Mouse (Mus musculus): ENCODE results near the gene Map3k14. TPM values are rescaled to one million over a fixed set of nuclear protein-coding genes. Genes with fewer than 3 reads are reported as not detected.

Gene Map3k14
- polyA plus RNA-seq, 1 experiment from 2014 or later: 0.93 TPM

DNA sequence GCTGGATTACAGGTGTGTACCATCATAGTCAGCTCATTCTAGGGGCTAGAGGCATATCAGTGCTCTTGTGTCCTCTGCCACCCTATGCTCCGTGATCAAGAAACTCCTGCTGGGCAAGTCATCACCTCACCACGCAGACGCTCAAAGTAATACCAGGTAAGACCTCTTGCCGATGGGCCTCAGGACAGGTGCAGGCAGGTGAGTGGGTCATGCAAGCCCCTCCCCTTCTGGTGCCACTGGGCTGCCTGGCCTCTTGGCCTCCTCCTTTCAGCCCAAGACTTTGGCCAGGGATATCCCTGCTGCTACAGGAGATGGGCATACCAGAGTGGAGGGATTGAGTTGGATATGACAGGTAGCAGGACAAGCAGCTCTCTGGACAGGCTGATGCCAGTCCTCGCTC lies 48.0 kb downstream of the Map3k14 start:
- H3K36me3 ChIP-seq: peaks cover 5% of the 10 kb centered on the region; the same call in 1 of the 2 replicates
- H3K9me3 ChIP-seq (replicated peaks): no peaks in the 10 kb centered on the region
- H3K9ac ChIP-seq: no peak overlapping the region
- no peak overlapping the region for H3K4me2 ChIP-seq
- H3K4me1 ChIP-seq: peaks cover 23% of the 10 kb centered on the region
- no peak for ATAC-seq
- no peak overlapping the region for H3K27ac ChIP-seq
- no peak overlapping the region for H3K4me3 ChIP-seq
- peaks cover 35% of the 10 kb centered on the region for H3K27me3 ChIP-seq (replicated peaks)
- 81% methylated on average over 5 of the region's 5 CpGs for WGBS (ENCODE audit: insufficient replicate concordance)

DNA sequence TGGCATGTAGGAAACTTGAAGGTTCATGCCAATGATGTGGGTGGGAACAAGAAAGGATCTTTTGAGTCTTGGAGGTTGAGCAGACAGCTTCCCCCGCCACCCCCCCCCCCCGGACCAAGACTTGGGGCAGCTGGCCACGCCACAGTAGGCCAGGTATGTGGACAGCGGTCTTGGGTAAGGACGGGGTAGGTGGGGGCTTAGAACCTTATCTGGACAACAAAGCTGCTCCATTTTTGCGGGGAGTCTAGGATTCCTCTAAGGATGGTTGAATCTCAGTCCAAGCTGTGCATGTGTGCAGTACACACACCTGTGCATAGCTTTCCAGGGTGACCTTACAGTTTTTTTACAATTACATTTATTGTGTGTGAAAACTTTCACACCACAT lies 48.8 kb downstream of the Map3k14 start:
- H3K27me3 ChIP-seq (replicated peaks): peaks cover 38% of the 10 kb centered on the region
- WGBS (ENCODE audit: insufficient replicate concordance): 25% methylated on average over 6 of the region's 6 CpGs
- no peak overlapping the region for H3K27ac ChIP-seq
- H3K9ac ChIP-seq: peak overlapping the region; percentile 61
- H3K4me1 ChIP-seq: peaks cover 23% of the 10 kb centered on the region
- H3K36me3 ChIP-seq: peaks cover 5% of the 10 kb centered on the region; the same call in 1 of the 2 replicates
- no peak for ATAC-seq
- H3K4me2 ChIP-seq: peak overlapping the region; percentile 90
- H3K9me3 ChIP-seq (replicated peaks): no peaks in the 10 kb centered on the region; the same call in 1 of the 2 replicates
- H3K4me3 ChIP-seq: peak overlapping the region; percentile 59

DNA sequence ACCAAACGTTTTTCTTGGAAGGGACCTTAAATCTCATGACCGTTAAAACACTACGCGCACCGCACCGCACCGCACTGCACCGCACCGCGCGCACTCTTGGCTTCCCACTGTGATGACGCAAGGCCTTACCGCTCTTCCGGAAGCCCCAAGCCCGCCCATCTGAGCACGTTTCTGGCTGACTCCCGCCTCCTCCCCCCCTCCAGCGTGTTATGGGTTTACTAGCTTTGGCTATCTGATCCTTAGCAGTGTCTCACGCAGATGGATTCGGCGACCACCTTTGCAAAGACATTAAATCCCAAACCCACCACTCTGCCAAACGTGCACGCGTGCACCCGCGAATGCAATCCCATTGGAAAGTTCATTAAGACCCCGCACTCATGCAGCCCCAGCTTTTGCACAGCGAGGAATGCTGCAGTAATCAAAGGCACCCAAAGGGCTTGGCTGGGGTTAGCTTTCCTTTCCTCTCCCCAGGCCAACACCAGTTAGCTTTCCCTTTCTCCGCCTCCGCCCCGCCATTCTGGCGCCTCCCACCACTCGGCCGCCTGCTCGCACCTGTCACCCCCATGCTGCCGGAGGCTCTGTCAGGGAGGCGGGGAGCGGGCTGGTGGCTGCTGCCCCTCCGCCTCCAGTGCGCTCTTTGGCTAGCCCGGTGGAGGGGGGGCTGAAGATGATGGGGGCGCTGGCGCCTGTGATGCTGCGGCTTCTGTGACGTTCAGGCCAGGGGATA lies 49.3 kb downstream of the Map3k14 start, which contains the start of gene Spata32:
Gene Spata32, minus strand, starts transcription at position 643 of the 727 bp plus-strand sequence.
- peaks cover 23% of the 10 kb centered on the region for H3K4me1 ChIP-seq
- peaks cover 5% of the 10 kb centered on the region; the same call in 1 of the 2 replicates for H3K36me3 ChIP-seq
- no peaks in the 10 kb centered on the region; the same call in 1 of the 2 replicates for H3K9me3 ChIP-seq (replicated peaks)
- peak within 1 kb of the TSS; percentile 61 for H3K9ac ChIP-seq
- WGBS (ENCODE audit: insufficient replicate concordance): under 1% methylated on average over 45 of the region's 45 CpGs
- H3K4me3 ChIP-seq: peak within 1 kb of the TSS; percentile 59
- peak within 1 kb of the TSS; percentile 22; the same call in 1 of the 2 replicates for H3K27ac ChIP-seq
- H3K4me2 ChIP-seq: peak within 1 kb of the TSS; percentile 90
- peak; percentile 75 for ATAC-seq
- peaks cover 38% of the 10 kb centered on the region for H3K27me3 ChIP-seq (replicated peaks)

DNA sequence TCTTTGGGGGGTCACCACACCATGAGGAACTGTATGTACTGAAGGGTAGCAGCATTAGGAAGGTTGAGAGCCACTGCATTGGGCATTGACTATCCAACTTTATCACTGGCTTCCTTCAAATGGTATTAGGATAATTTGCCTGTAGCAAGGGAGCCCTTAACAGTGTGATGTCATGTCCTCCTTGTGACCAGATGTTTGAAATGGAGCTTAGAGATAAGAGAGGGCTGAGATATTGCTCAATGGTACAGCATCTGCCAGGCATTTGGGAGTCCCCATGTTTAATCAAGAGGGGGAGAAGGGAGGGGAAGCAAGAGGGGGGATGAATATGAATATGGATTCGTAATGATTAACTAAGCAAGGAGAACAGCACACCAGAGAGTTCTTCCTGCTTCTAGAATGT lies 51.9 kb downstream of the Map3k14 start:
- Histone ChIP-seq H3K36me3 (no peaks in the 10 kb centered on the region), H3K4me2 (no peak overlapping the region), H3K9me3 (replicated peaks) (no peaks in the 10 kb centered on the region; the same call in 1 of the 2 replicates), H3K4me3 (no peak overlapping the region), H3K27me3 (replicated peaks) (peaks cover 44% of the 10 kb centered on the region), H3K4me1 (peaks cover 23% of the 10 kb centered on the region), H3K27ac (no peak overlapping the region), H3K9ac (no peak overlapping the region)
- peak; percentile 66 for ATAC-seq
- 36% methylated on average over 1 of the region's 1 CpGs for whole genome bisulfite sequencing (ENCODE audit: insufficient replicate concordance)

DNA sequence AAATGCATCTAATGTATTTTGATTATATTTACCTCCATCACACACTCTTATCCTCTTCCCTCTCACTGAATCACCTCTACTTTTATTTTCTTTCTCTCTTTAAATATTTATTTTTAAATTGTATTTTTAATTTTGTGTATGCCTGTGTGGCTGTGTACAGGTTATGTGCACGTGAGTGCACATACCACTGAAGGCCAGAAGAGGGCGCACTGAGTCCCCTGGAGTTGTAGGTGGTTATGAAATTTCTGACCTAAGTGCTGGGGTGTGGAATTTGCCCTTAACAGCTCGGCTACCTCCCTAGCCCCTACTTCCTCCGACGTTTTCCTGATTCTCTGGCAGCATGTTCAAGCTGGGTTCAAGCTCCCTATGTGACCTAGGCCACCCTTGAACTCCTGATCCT lies 53.6 kb downstream of the Map3k14 start:
- Histone ChIP-seq H3K27me3 (replicated peaks) (peaks cover 28% of the 10 kb centered on the region), H3K4me2 (no peak overlapping the region), H3K9me3 (replicated peaks) (no peaks in the 10 kb centered on the region; the same call in 1 of the 2 replicates), H3K4me3 (no peak overlapping the region), H3K4me1 (peaks cover 23% of the 10 kb centered on the region), H3K9ac (no peak overlapping the region), H3K27ac (no peak overlapping the region), H3K36me3 (no peaks in the 10 kb centered on the region)
- WGBS (ENCODE audit: insufficient replicate concordance): 80% methylated on average over 5 of the region's 5 CpGs
- ATAC-seq: no peak

DNA sequence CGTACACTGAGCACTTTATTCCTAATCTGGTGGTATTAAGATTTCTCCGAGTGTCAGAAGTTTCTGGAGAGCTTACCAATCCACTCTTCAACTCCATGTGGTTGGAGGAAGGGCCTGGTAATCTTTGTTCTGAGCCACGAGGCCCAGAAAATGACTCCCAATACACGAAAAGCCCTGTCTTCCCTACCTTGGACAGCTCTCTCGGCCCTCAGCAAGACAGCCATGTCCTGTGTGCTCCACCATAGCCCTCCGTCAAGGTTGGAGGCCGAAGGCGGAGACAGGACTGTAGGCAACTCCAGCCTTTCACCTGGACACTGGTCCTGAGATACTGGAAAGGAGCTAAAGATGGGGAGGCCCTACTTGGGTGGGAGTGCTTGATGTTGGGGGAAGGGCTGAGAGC lies 57.0 kb downstream of the Map3k14 start:
- Histone ChIP-seq H3K4me2 (no peak overlapping the region), H3K27me3 (replicated peaks) (peaks cover 12% of the 10 kb centered on the region; the same call in 1 of the 2 replicates), H3K9me3 (replicated peaks) (no peaks in the 10 kb centered on the region; the same call in 1 of the 2 replicates), H3K9ac (no peak overlapping the region), H3K27ac (no peak overlapping the region), H3K36me3 (no peaks in the 10 kb centered on the region), H3K4me3 (no peak overlapping the region), H3K4me1 (peaks cover 5% of the 10 kb centered on the region; the same call in 1 of the 2 replicates)
- 50% methylated on average over 8 of the region's 8 CpGs for WGBS (ENCODE audit: insufficient replicate concordance)
- no peak for ATAC-seq

DNA sequence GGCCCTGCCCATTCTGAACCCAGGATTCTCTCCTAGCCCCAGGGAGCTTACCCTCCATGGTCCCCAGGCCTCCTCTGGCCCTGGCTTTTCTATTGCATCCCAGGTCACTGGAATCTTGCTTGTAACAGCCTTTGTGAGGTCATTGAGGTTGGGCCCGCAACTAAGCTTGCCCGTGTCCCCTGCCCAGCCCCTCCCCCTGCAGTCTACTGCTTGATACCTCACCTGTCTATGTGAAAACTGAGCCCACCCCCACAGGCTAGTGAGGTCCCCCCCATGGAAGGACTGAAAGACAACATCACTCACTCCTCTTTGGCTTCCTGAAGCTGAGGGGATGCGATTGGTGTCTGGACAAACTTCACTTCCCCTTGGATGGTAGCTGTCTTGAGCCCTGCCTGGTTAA lies 58.8 kb downstream of the Map3k14 start, which contains the start of gene 1700023F06Rik:
Gene 1700023F06Rik, minus strand, starts transcription at position 101 of the 400 bp plus-strand sequence.
- peaks cover 9% of the 10 kb centered on the region; the same call in 1 of the 2 replicates for H3K27me3 ChIP-seq (replicated peaks)
- no peak within 1 kb of the TSS for H3K9ac ChIP-seq
- H3K36me3 ChIP-seq: no peaks in the 10 kb centered on the region
- ATAC-seq: no peak
- H3K4me3 ChIP-seq: no peak within 1 kb of the TSS
- 66% methylated on average over 3 of the region's 3 CpGs for WGBS (ENCODE audit: insufficient replicate concordance)
- H3K4me1 ChIP-seq: no peaks in the 10 kb centered on the region
- no peak within 1 kb of the TSS for H3K27ac ChIP-seq
- H3K9me3 ChIP-seq (replicated peaks): no peaks in the 10 kb centered on the region
- H3K4me2 ChIP-seq: no peak within 1 kb of the TSS

DNA sequence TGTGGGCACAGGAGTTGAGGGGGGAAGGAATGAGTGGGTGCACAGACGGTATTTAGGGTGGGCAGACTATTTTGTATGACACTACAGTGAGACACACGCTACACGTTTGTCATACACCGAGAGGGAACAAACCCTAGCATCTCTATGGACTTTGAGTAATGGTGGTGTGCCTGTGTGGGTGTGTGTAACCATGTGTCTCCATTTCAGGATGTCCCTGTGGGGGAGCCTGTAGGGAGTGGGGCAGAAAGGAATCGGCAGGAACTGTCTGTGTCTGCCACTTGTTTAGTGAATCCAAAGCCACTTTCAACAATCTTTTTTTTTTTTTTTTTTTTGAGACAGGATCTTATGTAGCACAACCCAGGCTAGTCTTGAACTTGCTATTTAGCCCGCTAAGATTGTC lies 61.1 kb downstream of the Map3k14 start:
- no peak for ATAC-seq
- peaks cover 18% of the 10 kb centered on the region for H3K27me3 ChIP-seq (replicated peaks)
- H3K4me2 ChIP-seq: no peak overlapping the region
- no peaks in the 10 kb centered on the region for H3K9me3 ChIP-seq (replicated peaks)
- no peaks in the 10 kb centered on the region for H3K36me3 ChIP-seq
- H3K4me1 ChIP-seq: no peaks in the 10 kb centered on the region
- H3K9ac ChIP-seq: no peak overlapping the region
- no peak overlapping the region for H3K27ac ChIP-seq
- no peak overlapping the region for H3K4me3 ChIP-seq
- 73% methylated on average over 6 of the region's 6 CpGs for WGBS (ENCODE audit: insufficient replicate concordance)

DNA sequence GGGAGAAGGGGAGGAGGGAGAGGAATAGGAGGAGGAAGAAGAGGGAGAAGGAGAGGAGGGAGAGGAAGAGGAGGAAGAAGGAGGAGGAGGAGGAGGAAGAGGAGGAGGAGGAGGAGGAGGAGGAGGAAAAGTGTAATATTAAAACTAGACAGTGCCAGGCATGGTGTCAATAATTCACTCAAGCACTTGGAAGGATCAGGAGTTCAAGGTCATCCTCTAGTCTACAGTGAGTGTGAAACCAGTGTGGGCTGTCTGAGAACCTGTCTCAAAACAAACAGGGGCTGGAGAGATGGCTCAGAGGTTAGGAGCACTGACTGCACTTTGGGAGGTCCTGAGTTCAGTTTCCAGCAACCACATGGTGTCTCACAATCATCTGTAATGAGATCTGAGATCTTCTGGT lies 64.9 kb downstream of the Map3k14 start:
- Histone ChIP-seq H3K27ac (no peak overlapping the region), H3K36me3 (no peaks in the 10 kb centered on the region), H3K27me3 (replicated peaks) (peaks cover 48% of the 10 kb centered on the region), H3K9ac (no peak overlapping the region), H3K4me1 (no peaks in the 10 kb centered on the region), H3K9me3 (replicated peaks) (no peaks in the 10 kb centered on the region), H3K4me2 (no peak overlapping the region), H3K4me3 (no peak overlapping the region)
- ATAC-seq: no peak

DNA sequence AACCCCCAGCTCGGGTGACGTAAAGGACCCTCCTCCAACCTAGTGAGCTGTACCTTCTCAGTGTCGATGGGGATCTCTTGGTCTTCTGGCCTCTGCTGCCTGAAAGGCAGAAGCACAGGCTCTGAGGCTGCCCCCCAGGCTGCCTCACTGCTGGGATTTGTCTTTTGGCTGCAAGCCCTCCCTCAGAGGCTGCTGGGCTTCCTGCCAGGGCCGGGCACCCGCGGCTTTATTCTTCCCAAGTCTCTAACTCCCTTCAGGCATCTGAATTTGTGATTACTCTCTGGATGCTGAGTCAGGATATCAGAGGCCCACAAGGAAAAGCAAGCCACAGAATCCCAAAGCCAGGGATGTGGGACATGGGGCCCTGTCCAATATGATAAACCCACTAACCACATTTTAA lies 65.6 kb downstream of the Map3k14 start:
- Histone ChIP-seq H3K27ac (no peak overlapping the region), H3K9me3 (replicated peaks) (no peaks in the 10 kb centered on the region), H3K4me2 (no peak overlapping the region), H3K9ac (no peak overlapping the region), H3K36me3 (no peaks in the 10 kb centered on the region), H3K27me3 (replicated peaks) (peaks cover 55% of the 10 kb centered on the region), H3K4me1 (no peaks in the 10 kb centered on the region), H3K4me3 (no peak overlapping the region)
- 22% methylated on average over 6 of the region's 6 CpGs for WGBS (ENCODE audit: insufficient replicate concordance)
- ATAC-seq: no peak

DNA sequence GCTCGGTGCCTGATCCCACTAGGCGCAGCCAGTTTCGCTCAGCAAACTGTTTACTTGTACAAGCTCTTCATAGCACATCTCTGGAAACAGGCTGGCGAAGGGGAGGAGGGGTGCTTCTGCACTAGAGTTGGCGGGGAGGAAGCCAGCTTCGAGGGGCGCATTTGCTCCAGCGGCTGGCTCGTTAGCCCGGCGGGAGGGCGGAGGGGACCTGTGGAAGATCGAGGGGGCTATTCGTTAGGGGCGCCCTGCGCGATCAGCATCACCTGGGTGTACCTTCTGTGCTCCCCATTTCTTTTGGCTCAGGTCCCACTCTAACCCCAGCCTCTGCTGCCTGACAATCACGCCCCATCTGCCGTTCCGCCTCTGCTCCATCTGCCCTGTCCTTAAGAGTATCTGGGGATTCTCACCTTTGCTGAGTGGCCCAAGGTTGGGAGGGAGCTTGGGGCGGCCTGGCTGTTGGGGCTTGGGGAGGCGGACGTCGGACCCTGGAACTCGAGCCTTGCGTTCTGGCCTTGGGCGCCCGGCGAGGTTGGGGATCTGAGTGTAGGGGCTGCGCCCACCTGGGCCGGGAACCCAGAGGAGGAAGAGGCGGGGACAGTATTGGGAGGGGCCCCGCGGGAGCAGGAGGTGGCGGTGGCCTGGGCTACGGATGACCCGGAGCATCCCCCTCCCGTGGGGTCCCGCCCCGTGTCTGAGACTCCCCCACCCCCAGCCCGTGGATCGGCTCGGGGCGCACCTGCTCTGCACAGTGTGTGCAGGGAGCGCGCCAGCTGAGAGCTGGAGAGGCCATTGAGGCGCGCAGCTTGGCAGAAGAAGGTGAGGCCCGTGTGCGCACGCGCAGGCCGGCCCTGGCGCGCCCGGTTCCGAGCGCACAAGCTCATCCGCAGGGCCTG lies 68.1 kb downstream of the Map3k14 start:
- no peak for ATAC-seq
- Histone ChIP-seq H3K27ac (no peak overlapping the region), H3K27me3 (replicated peaks) (peaks cover 78% of the 10 kb centered on the region), H3K4me2 (peak overlapping the region; percentile 51), H3K36me3 (no peaks in the 10 kb centered on the region), H3K9me3 (replicated peaks) (no peaks in the 10 kb centered on the region), H3K4me3 (peak overlapping the region; percentile 19; the same call in 1 of the 2 replicates), H3K4me1 (no peaks in the 10 kb centered on the region), H3K9ac (no peak overlapping the region)
- 34% methylated on average over 56 of the region's 59 CpGs for WGBS (ENCODE audit: insufficient replicate concordance)

DNA sequence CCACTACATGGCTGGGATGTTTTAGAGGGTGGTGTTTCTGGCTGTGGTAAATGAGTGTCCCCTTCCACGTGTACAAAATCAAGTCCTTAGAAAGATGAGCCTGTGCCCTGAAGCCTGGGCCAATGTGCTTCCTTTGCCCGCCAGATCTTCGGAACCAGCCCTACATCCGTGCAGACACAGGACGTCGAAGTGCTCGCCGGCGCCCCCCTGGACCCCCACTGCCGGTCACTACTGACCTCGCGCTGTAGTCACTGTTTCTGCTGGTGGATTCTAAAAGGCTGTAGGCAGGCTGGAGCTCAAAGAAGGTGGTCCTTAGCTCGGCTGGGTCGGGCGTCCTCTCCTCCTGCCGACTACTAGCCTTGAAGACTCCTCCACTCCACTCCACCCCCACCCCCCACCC lies 68.9 kb downstream of the Map3k14 start:
- H3K9ac ChIP-seq: no peak overlapping the region

More for the DNA sequence above, 68.9 kb downstream of the Map3k14 start:
- Histone ChIP-seq H3K4me2 (no peak overlapping the region; the same call in 1 of the 2 replicates), H3K9me3 (replicated peaks) (no peaks in the 10 kb centered on the region), H3K36me3 (no peaks in the 10 kb centered on the region), H3K4me3 (no peak overlapping the region), H3K4me1 (no peaks in the 10 kb centered on the region), H3K27ac (no peak overlapping the region), H3K27me3 (replicated peaks) (peaks cover 86% of the 10 kb centered on the region)
- ATAC-seq: no peak
- 55% methylated on average over 16 of the region's 16 CpGs for WGBS (ENCODE audit: insufficient replicate concordance)
